In genomic region chr16:93144033-93144432, GRCm38 (mm10) we compare ENCODE assay signal across 20 mouse cellular contexts.
DNase-seq lines count a peak whose midpoint lies in the region; ATAC-seq and TF ChIP-seq lines count a peak whose summit lies in the region.
"Had no signal": no experiment of that assay in that cellular context is flagged by ENCODE, and none has a peak within 500 bp of the region (broad histone marks: within the 10 kb centered on the region; RNA-seq: fewer than 3 reads in every experiment).

No protein-coding gene starts in this region.

- no peak overlapping the region for H3K27ac ChIP-seq in liver, embryonic 14.5 days
- no peak overlapping the region for H3K27ac ChIP-seq in liver, embryonic 11.5 days (ENCODE audit: low read depth, low read length)
- H3K27ac ChIP-seq in bone marrow macrophage, adult 2 months (ENCODE audit: insufficient read depth, low read depth, low read length): peak overlapping the region; percentile 41
- H3K27ac ChIP-seq in cerebellum, adult 2 months (ENCODE audit: insufficient read depth, low read length): no peak overlapping the region
- H3K27ac ChIP-seq in left cerebral cortex, adult 2 months: no peak overlapping the region
- no peak overlapping the region for H3K27ac ChIP-seq in midbrain, embryonic 15.5 days
- H3K27ac ChIP-seq: embryonic facial prominence, embryonic 12.5 days; forebrain, embryonic 15.5 days; heart, adult 2 months; heart, embryonic 15.5 days; hindbrain, embryonic 10.5 days; hindbrain, embryonic 15.5 days had no signal

- no peak overlapping the region for H3K4me3 ChIP-seq in liver, embryonic 14.5 days (ENCODE audit: insufficient read depth in 1 of 2, low read depth in 2 of 2, low read length in 2 of 2)
- H3K4me3 ChIP-seq in liver, embryonic 11.5 days (ENCODE audit: low read depth, low read length): no peak overlapping the region
- H3K4me3 ChIP-seq in bone marrow macrophage, adult 2 months (ENCODE audit: insufficient read depth, low read length): no peak overlapping the region
- no peak overlapping the region for H3K4me3 ChIP-seq in cerebellum, adult 2 months (replicated peaks; ENCODE audit: insufficient read depth, low read depth, low read length)
- H3K4me3 ChIP-seq in left cerebral cortex, adult 2 months: no peak overlapping the region
- H3K4me3 ChIP-seq in midbrain, embryonic 15.5 days: no peak overlapping the region
- H3K4me3 ChIP-seq: embryonic facial prominence, embryonic 12.5 days; forebrain, embryonic 15.5 days; heart, adult 2 months; heart, embryonic 15.5 days; hindbrain, embryonic 10.5 days; hindbrain, embryonic 15.5 days had no signal

- WGBS in liver, embryonic 14.5 days (ENCODE audit: insufficient replicate concordance): 32% methylated on average over 5 of the region's 5 CpGs
- WGBS in liver, embryonic 11.5 days: 68% methylated on average over 5 of the region's 5 CpGs
- WGBS in cerebellum, adult 2 months: 94% methylated on average over 5 of the region's 5 CpGs
- WGBS in midbrain, embryonic 15.5 days: 95% methylated on average over 5 of the region's 5 CpGs

- no peaks in the 10 kb centered on the region for H3K9me3 ChIP-seq in liver, embryonic 14.5 days (ENCODE audit: control insufficient read depth, low read length)
- H3K9me3 ChIP-seq in liver, embryonic 11.5 days (ENCODE audit: control insufficient read depth, low read length): no peaks in the 10 kb centered on the region
- H3K9me3 ChIP-seq in midbrain, embryonic 15.5 days: no peaks in the 10 kb centered on the region
- H3K9me3 ChIP-seq: embryonic facial prominence, embryonic 12.5 days; forebrain, embryonic 15.5 days; heart, embryonic 15.5 days; hindbrain, embryonic 10.5 days; hindbrain, embryonic 15.5 days had no signal

- H3K27me3 ChIP-seq in liver, embryonic 14.5 days (ENCODE audit: control insufficient read depth, insufficient read depth, low read length): peaks cover 7% of the 10 kb centered on the region
- H3K27me3 ChIP-seq in liver, embryonic 11.5 days (replicated peaks; ENCODE audit: control insufficient read depth, insufficient read depth, low read length): peaks cover 4% of the 10 kb centered on the region; the same call in 1 of the 2 replicates
- H3K27me3 ChIP-seq in cerebellum, adult 2 months (ENCODE audit: control insufficient read depth, insufficient read depth, low read length): no peaks in the 10 kb centered on the region; the same call in 1 of the 2 replicates
- H3K27me3 ChIP-seq in midbrain, embryonic 15.5 days (replicated peaks): no peaks in the 10 kb centered on the region
- H3K27me3 ChIP-seq: embryonic facial prominence, embryonic 12.5 days; forebrain, embryonic 15.5 days; hindbrain, embryonic 15.5 days; Patski had no signal

- no peak for ATAC-seq in liver, embryonic 14.5 days (ENCODE audit: insufficient read depth)
- ATAC-seq in liver, embryonic 11.5 days (replicated peaks; ENCODE audit: low FRiP score): no peak; the same call in 1 of the 2 replicates
- peak; percentile 59 for ATAC-seq in megakaryocyte, adult 5-6 weeks (ENCODE audit: poor library complexity, severe bottlenecking)
- ATAC-seq in midbrain, embryonic 15.5 days (replicated peaks): no peak
- ATAC-seq: activated CD4-positive, CD25-positive, alpha-beta regulatory T cell, adult 4 months; forebrain, embryonic 15.5 days; Patski had no signal

- intact Hi-C loops in left cerebral cortex, adult 2 months (cut with DNase I): loop anchor here (5.0 to 10.0 kb wide), 2 partner anchors 308 to 579 kb away; no protein-coding TSS in a partner anchor

- no peak for TF ChIP-seq POLR2A in bone marrow macrophage, adult 2 months (IDR thresholded peaks at IDR 0.05; ENCODE audit: borderline replicate concordance, low read depth, low read length)
- TF ChIP-seq POLR2A in cerebellum, adult 2 months (IDR thresholded peaks at IDR 0.05; ENCODE audit: borderline replicate concordance, insufficient read depth, low read length): no peak

- no peak overlapping the region for H3K9ac ChIP-seq in liver, embryonic 14.5 days (replicated peaks)
- H3K9ac ChIP-seq in liver, embryonic 11.5 days (ENCODE audit: low read depth, low read length): no peak overlapping the region
- no peak overlapping the region for H3K9ac ChIP-seq in midbrain, embryonic 15.5 days
- H3K9ac ChIP-seq: embryonic facial prominence, embryonic 12.5 days; forebrain, embryonic 15.5 days; heart, embryonic 15.5 days; hindbrain, embryonic 15.5 days had no signal

- no peak for TF ChIP-seq CTCF in liver, embryonic 14.5 days (IDR thresholded peaks at IDR 0.05; ENCODE audit: low read depth)
- TF ChIP-seq CTCF in bone marrow macrophage, adult 2 months (IDR thresholded peaks at IDR 0.05; ENCODE audit: low read depth, low read length): no peak
- TF ChIP-seq CTCF in cerebellum, adult 2 months (IDR thresholded peaks at IDR 0.05; ENCODE audit: borderline replicate concordance, insufficient read depth, low read depth, low read length): no peak
- TF ChIP-seq CTCF in left cerebral cortex, adult 2 months (IDR thresholded peaks at IDR 0.05): no peak

- H3K4me1 ChIP-seq in liver, embryonic 14.5 days (replicated peaks; ENCODE audit: control insufficient read depth in 2 of 2, insufficient read depth in 2 of 2, low read length in 1 of 2): peaks cover 29 to 37% of the 10 kb centered on the region in 2 experiments
- peaks cover 14% of the 10 kb centered on the region for H3K4me1 ChIP-seq in liver, embryonic 11.5 days (replicated peaks; ENCODE audit: control insufficient read depth, insufficient read depth, low read length)
- H3K4me1 ChIP-seq in bone marrow macrophage, adult 2 months (ENCODE audit: control insufficient read depth, insufficient read depth, low read length): peaks cover 29% of the 10 kb centered on the region
- peaks cover 3% of the 10 kb centered on the region; the same call in 1 of the 2 replicates for H3K4me1 ChIP-seq in cerebellum, adult 2 months (ENCODE audit: control insufficient read depth, insufficient read depth, low read length)
- no peaks in the 10 kb centered on the region for H3K4me1 ChIP-seq in midbrain, embryonic 15.5 days
- H3K4me1 ChIP-seq: embryonic facial prominence, embryonic 12.5 days; heart, embryonic 15.5 days; hindbrain, embryonic 10.5 days; hindbrain, embryonic 15.5 days had no signal

- no peaks in the 10 kb centered on the region for H3K36me3 ChIP-seq in liver, embryonic 14.5 days (replicated peaks; ENCODE audit: control insufficient read depth, insufficient read depth, low read depth)
- H3K36me3 ChIP-seq in liver, embryonic 11.5 days (ENCODE audit: control insufficient read depth, insufficient read depth, low read length): no peaks in the 10 kb centered on the region
- no peaks in the 10 kb centered on the region for H3K36me3 ChIP-seq in midbrain, embryonic 15.5 days (replicated peaks)
- H3K36me3 ChIP-seq: embryonic facial prominence, embryonic 12.5 days; forebrain, embryonic 15.5 days; heart, embryonic 15.5 days; hindbrain, embryonic 10.5 days; hindbrain, embryonic 15.5 days had no signal

- peak overlapping the region; percentile 6; the same call in 1 of the 2 replicates for H3K4me2 ChIP-seq in liver, embryonic 14.5 days (ENCODE audit: low read depth)
- no peak overlapping the region for H3K4me2 ChIP-seq in liver, embryonic 11.5 days
- H3K4me2 ChIP-seq in midbrain, embryonic 15.5 days: no peak overlapping the region
- H3K4me2 ChIP-seq: embryonic facial prominence, embryonic 12.5 days; forebrain, embryonic 15.5 days; heart, embryonic 11.5 days; heart, embryonic 15.5 days; hindbrain, embryonic 15.5 days had no signal

- TF ChIP-seq EP300 in liver, embryonic 14.5 days (IDR thresholded peaks at IDR 0.05; ENCODE audit: low read depth): no peak

- no peak for DNase-seq in liver, embryonic 14.5 days (ENCODE audit: low read depth in 3 of 3, low spot score in 3 of 3)
- DNase-seq in liver, embryonic 11.5 days (ENCODE audit: low spot score): no peak
- DNase-seq in cerebellum, adult 2 months: no peak
- DNase-seq in left cerebral cortex, adult 2 months (ENCODE audit: extremely low spot score in 1 of 2, low spot score in 2 of 2): no peak
- DNase-seq: adrenal gland, postnatal 14 days; cerebellum, adult 18-20 months; cerebellum, postnatal 14 days; heart, adult 2 months; heart, postnatal 14 days had no signal
